Mouse (Mus musculus) E14TG2a.4 (cell line): ENCODE results near the gene Ube2t.

Source experiments
- H3K27me3 ChIP-seq: 2 replicates; pipeline ENCODE4 v1.6.1; 2014; ENCODE audit warnings: low read length, control low read depth; ENCODE audit not compliant: insufficient read depth
- H3K36me3 ChIP-seq: 2 replicates; pipeline ENCODE4 v1.6.1; 2014; ENCODE audit warnings: low read length, control low read depth; ENCODE audit not compliant: insufficient read depth
- H3K4me1 ChIP-seq: replicated peaks from 2 replicates; pipeline ENCODE4 v1.6.1; 2014; ENCODE audit warnings: low read depth, low read length, control low read depth
- H3K4me3 ChIP-seq: replicated peaks from 2 replicates; pipeline ENCODE4 v1.5.1; 2014; ENCODE audit warnings: mild to moderate bottlenecking, low read length
- H3K9me3 ChIP-seq: 2 replicates; pipeline ENCODE4 v1.6.1; 2014; ENCODE audit warnings: low read length, control low read depth
- CTCF ChIP-seq: conservative IDR thresholded peaks from 2 replicates; pipeline ENCODE4 v1.5.1; 2014; ENCODE audit warnings: low read length
- NANOG ChIP-seq: IDR thresholded peaks from 2 replicates; pipeline ENCODE4 v1.6.1; 2014; ENCODE audit warnings: borderline replicate concordance, low read length, mixed read lengths
- POU5F1 ChIP-seq: IDR thresholded peaks from 2 replicates; pipeline ENCODE4 v1.6.1; 2014; ENCODE audit warnings: low read length, borderline replicate concordance

Gene Ube2t

GRCm38 (mm10) chr1:134942898-134943297 lies 19.5 kb upstream of the Ube2t start:
- Histone ChIP-seq H3K4me3 (no peak overlapping the region), H3K9me3 (no peaks in the 10 kb centered on the region), H3K36me3 (no peaks in the 10 kb centered on the region), H3K27me3 (no peaks in the 10 kb centered on the region), H3K4me1 (peaks cover 17% of the 10 kb centered on the region)
- TF ChIP-seq NANOG (no peak), POU5F1 (no peak), CTCF (no peak)

- Histone ChIP-seq H3K9me3 (no peaks in the 10 kb centered on the region), H3K27me3 (no peaks in the 10 kb centered on the region), H3K4me3 (no peak overlapping the region), H3K36me3 (no peaks in the 10 kb centered on the region), H3K4me1 (0 out of 2 replicates have a peak, but pooled peaks cover 2% of the 10 kb centered on the region)
- TF ChIP-seq NANOG: no peak
- no peak for TF ChIP-seq CTCF
- TF ChIP-seq POU5F1: no peak
These were observed 14.8 kb upstream of the Ube2t start for GRCm38 (mm10) chr1:134947590-134947989.

DNA sequence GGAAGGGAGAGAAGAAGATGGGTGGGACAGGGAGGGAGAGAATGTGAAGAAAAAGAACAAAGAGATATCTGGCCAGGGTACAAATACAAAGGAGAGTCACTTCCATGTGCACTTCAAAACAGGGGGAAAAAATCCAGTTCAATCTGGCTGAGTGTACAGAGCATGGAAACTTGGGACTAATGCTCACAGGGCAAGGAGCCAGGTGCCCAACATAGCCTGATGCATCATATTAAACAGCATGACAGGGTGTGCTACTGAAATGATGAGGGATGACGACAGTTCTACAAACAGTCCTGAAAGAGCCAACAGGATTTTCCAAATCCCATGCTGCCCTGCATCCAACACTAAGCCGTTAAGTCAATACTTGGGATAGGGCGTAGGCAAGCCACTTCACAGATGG lies 12.4 kb upstream of the Ube2t start:
- Histone ChIP-seq H3K9me3 (no peaks in the 10 kb centered on the region), H3K4me1 (peaks cover 4% of the 10 kb centered on the region), H3K36me3 (no peaks in the 10 kb centered on the region), H3K4me3 (no peak overlapping the region), H3K27me3 (no peaks in the 10 kb centered on the region)
- no peak for TF ChIP-seq NANOG
- no peak for TF ChIP-seq POU5F1
- TF ChIP-seq CTCF: no peak

- Histone ChIP-seq H3K27me3 (no peaks in the 10 kb centered on the region), H3K36me3 (no peaks in the 10 kb centered on the region), H3K4me1 (peaks cover 8% of the 10 kb centered on the region), H3K4me3 (peak overlapping the region; percentile 96), H3K9me3 (no peaks in the 10 kb centered on the region)
- TF ChIP-seq POU5F1: no peak
- TF ChIP-seq NANOG: no peak
- no peak for TF ChIP-seq CTCF
These were observed 7.2 kb upstream of the Ube2t start for GRCm38 (mm10) chr1:134955050-134955636.

DNA sequence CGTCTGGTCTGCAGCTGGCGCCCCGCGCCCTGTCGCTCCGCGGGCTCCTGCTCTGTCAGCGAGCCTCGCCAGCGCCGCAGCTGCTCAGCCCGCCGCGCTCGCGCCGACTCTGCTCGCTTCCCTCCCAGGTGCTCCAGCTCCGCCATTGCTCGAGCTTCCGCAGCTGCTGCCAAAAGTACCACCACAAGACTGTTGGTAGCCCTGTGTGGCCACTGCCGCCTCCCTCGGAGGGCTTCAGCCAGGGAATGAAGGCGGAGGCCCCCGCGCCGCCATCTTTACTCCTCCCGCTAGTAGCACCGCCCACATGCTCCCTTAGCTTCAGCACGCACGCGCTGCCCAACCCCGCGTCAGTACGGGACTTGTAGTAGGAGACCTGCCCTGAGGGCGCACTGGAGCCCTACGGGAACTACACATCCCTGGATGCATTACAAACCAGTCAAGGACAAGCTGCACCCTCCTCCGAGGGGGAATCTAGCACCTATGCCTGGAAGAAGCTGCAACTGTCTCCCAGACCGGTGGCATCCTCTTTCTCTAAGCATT lies 6.7 kb upstream of the Ube2t start, which contains the start of gene Ppp1r12b:
Ppp1r12b (minus strand) TSS at position 306 of the 540 bp plus-strand sequence.
- Histone ChIP-seq H3K4me3 (peak within 1 kb of the TSS; percentile 96), H3K9me3 (no peaks in the 10 kb centered on the region), H3K36me3 (no peaks in the 10 kb centered on the region), H3K4me1 (peaks cover 8% of the 10 kb centered on the region), H3K27me3 (no peaks in the 10 kb centered on the region)
- TF ChIP-seq POU5F1 (no peak), NANOG (no peak), CTCF (no peak)

- Histone ChIP-seq H3K27me3 (no peaks in the 10 kb centered on the region), H3K4me1 (peaks cover 27% of the 10 kb centered on the region), H3K9me3 (no peaks in the 10 kb centered on the region), H3K4me3 (no peak overlapping the region), H3K36me3 (peaks cover 10% of the 10 kb centered on the region)
- TF ChIP-seq NANOG: no peak
- peak; percentile 41 for TF ChIP-seq CTCF
These were observed 1.7 kb upstream of the Ube2t start for GRCm38 (mm10) chr1:134960634-134961033.

- no peak for TF ChIP-seq POU5F1
- no peak for TF ChIP-seq NANOG
- Histone ChIP-seq H3K9me3 (no peaks in the 10 kb centered on the region), H3K36me3 (peaks cover 32% of the 10 kb centered on the region), H3K27me3 (no peaks in the 10 kb centered on the region), H3K4me3 (peak overlapping the region; percentile 87), H3K4me1 (peaks cover 32% of the 10 kb centered on the region)
These were observed 456 bp downstream of the Ube2t start for GRCm38 (mm10) chr1:134962821-134963220.

- Histone ChIP-seq H3K4me3 (no peak overlapping the region), H3K36me3 (peaks cover 56% of the 10 kb centered on the region), H3K4me1 (peaks cover 32% of the 10 kb centered on the region), H3K9me3 (no peaks in the 10 kb centered on the region), H3K27me3 (no peaks in the 10 kb centered on the region)
- TF ChIP-seq POU5F1: no peak
- TF ChIP-seq NANOG: peak; percentile 69
These were observed 3.1 kb downstream of the Ube2t start for GRCm38 (mm10) chr1:134965430-134965829.

DNA sequence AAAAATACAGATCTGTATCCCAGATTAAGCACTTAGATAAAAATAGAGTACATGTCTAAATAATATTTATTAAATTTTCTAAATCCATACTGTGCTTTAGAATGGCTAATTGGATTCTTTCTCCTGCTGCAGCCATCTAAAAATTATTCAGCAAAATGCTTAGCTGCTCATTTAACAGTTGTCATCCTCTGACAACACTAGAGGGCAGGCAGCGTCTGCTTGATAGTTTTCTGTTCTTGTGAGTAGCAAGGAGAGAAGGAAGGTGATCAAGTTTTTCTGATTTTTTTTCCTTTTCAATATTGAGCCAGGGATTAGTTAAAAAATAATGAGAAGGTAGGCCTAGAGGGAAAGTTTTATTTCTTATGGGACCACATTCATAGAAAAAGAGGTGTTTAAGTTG lies 10.6 kb downstream of the Ube2t start:
- Histone ChIP-seq H3K4me1 (peaks cover 11% of the 10 kb centered on the region), H3K9me3 (no peaks in the 10 kb centered on the region), H3K4me3 (no peak overlapping the region), H3K27me3 (no peaks in the 10 kb centered on the region), H3K36me3 (peaks cover 65% of the 10 kb centered on the region)
- TF ChIP-seq NANOG: no peak
- TF ChIP-seq CTCF: no peak
- TF ChIP-seq POU5F1: no peak
